Mouse (Mus musculus) urinary bladder, postnatal 36 days (tissue): ENCODE data around the gene Snf8.

Experiments
- DNase-seq, 2 experiments: peaks; one replicate each; pipeline ENCODE4 v3.0.0; 2022; ENCODE audit warnings: low spot score in 2 of 2, mixed read lengths in 1 of 2

Gene Snf8

GRCm38 (mm10) chr11:96028130-96028529 lies 6.6 kb upstream of the Snf8 start:
- DNase-seq = no peak

GRCm38 (mm10) chr11:96030571-96030970 lies 4.1 kb upstream of the Snf8 start:
- DNase-seq = no peak

DNA sequence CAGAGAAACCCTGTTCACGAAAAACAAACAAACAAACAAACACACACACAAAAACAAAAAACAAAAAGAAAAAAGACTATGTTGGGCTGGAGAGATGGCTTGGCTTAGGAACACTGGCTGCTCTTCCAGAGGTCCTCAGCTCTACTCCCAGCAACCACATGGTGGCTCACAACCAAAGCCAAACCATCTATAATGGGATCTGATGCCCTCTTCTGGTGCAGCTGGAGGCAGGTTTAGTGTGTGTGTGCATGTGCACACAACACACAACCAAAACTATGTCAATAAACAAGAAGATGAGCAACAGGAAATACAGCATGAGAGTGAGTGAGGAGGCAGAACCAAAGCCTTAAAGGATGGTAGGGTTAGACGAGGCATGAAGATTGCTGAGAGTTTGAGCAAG lies 3.0 kb upstream of the Snf8 start:
- no peak for DNase-seq

- DNase-seq = no peak
Observed at GRCm38 (mm10) chr11:96033264-96033663, 1.4 kb upstream of the Snf8 start.

DNA sequence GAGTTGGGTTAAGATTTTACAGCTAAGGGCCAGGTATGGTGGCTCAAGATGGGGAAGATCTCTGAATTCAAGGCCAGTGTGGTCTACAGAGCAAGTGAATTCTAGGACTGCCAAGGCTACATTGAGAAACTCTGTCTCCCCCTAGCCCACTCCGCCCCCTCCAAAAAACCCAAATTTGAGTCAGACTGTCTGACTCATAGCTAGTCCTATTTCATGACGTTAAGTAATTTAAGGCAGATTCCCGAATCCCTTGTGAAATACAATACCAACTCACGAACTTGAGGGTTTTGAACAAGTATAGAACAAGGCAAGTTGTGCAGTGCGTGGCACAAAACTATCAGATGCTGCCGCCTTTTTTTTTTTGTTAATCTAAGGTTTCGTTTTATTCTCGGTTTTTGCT lies 569 bp upstream of the Snf8 start:
- no peak for DNase-seq

DNA sequence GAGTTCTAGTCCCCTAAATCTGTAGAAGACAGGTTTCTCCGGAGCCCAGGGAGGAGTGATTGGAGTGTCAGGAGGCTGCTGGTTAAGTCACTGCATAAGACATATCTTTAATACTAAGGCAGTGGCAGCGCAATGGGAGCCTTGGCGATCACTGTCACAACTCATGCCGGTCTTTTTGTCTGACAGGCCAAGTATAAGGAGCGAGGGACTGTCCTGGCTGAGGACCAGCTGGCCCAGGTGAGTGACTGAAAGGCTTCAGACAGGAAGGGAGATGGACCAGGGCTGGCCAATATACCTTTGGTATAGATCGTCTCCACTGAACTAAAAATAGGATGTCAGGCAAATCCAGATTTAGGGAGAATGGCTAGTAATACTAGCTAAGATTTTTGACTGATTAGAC lies 448 bp downstream of the Snf8 start:
- peak; percentile 7 to 23 for DNase-seq

DNA sequence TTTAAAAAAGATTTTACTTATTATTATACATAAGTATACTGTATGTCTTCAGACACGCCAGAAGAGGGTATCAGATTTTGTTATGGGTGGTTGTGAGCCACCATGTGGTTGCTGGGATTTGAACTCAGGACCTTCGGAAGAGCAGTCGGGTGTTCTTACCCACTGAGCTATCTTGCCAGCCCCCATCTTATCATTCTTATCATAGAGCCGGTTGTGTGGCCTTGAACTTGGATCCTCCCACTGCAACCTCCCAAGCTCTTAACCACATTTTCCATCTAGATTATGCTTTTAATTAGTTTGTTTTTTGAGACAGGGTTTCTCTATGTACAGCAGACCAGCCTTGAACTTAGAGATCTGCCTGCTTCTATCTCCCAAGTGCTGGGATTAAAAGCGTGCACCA lies 2.8 kb downstream of the Snf8 start:
- DNase-seq = no peak

DNA sequence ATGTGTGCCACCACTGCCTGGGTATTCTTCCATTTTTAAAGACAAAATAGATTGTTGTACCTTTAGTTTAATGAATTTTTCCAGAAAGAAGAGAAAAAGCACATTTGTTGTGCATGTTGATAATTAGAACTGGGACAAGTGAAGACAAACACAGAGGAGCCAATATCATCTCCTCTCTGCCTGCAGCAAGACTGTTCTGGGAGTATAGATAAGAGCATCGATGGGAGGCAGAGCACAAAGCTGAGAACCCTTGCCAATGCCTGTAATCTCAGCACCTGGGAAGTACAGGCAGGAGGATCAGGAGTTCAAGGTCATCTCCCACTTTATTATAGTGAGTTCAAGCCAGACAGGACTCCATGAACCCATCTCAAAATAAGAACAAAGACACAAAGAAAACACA lies 3.9 kb downstream of the Snf8 start:
- no peak for DNase-seq

DNA sequence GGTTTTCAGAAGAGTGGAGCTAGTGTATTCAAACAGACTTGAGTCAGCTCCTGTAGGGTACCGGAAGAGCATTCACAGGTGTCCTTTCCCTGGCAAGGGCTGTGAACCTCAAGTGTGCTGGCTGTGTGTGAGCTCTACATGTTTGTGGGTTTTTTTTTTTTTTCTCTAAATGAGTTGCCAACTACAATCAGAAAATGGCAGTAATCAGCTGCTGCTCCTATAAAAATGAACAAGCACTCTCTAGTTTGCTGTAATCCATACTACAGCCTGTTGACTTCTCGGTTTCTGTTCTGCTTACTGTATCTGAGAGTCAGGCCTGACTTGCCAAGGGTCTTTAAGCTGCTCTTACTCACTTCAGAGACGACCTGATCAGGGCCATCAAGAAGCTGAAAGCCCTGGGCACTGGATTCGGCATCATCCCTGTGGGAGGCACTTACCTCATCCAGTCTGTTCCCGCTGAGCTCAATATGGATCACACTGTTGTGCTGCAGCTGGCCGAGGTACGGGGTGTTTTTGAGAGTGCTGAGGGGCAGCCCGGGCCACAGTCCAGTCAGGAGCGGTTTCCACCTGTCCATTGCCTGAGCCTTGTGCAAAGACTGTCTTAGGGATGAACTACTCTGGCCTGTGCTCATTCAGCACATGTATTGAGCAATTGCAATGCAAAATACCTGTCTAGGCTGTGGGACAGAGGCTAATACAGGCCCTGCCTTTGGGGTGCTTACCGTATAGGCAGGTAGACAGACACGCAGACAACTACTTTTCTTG lies 10.3 kb downstream of the Snf8 start:
- no peak for DNase-seq

DNA sequence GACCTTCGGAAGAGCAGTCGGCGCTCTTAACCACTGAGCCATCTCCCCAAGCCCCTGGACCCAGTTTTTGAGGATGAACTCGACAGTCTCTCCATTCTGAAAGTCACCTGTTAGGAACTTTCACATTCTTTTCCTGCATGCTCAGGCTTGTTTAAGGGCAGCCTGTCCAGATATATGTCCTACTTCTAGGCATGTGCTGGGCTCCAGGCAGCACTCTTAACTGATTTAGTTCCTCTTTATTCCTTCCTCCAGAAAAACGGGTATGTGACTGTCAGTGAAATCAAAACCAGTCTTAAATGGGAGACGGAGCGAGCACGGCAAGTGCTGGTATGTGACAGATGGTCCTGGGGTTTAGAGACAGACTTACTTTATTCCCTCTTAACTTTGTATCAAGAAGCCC lies 11.3 kb downstream of the Snf8 start:
- no peak for DNase-seq

- no peak for DNase-seq
Observed at GRCm38 (mm10) chr11:96046793-96047192, 12.1 kb downstream of the Snf8 start.

DNA sequence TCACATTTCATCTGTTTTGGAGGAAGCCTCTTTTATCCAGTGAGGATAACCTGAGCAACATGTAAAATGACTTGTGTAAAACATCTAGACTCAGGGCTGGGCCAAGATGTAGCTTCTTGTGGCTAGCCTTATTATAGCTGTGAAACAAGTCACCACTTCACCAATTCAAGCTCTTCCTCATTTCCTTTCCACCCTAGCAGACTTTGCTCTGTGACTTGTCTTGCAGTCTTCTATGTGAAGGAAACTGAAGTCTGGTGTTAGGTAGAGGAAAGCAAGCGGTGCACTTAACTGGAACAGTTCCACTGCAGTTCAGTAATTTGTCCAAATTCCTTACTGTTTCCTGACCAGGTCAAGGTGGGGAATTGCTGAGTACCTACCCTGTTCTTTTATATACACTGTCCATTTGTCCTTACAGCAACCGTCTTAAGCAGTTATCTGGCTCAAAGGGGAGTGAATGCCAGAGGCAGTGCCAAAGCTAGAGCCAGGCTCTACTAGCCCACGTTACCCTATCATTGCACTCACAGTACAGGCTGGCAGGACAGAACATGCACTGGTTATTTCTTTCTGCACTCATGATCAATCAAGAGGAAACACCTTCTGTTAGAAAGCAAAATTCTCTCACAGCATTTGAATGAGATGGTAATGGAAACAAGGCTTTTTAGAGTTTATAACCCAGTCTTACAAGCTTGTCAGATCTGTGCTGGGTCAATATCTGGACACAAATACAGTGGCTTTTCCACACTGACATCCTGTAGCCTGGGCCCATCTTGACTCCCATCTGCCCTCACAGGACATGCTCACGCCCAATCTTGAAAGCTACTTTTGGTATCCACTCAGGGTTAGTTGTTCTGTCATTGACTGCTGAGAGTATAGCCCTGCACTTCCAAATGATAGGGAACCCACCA lies 13.0 kb downstream of the Snf8 start:
- DNase-seq = no peak

DNA sequence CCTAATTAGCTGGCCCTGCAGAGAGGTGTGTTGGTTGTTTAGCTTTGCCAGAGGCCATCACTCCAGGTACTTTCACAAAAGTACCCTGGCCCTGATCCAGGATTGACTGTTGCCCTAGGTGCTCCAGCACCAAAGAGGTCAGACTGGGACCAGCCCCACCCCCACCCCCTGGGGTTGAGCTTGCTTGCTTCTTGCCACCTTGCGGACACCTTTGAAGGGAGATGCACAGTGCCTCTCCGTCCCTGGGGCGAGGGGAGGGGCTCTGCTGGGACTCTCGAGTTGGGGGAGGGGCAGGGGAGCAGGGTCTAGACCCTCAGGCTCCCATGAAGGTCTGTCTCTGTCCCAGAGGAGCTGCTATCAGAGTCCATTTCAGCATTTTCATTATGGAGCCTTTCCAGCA lies 15.3 kb downstream of the Snf8 start:
- no peak for DNase-seq

GRCm38 (mm10) chr11:96050854-96051253 lies 16.2 kb downstream of the Snf8 start:
- DNase-seq = no peak

GRCm38 (mm10) chr11:96058309-96058708 lies 23.6 kb downstream of the Snf8 start:
- DNase-seq = no peak

- peak; percentile 32 to 46 for DNase-seq
Observed at GRCm38 (mm10) chr11:96064521-96065214, 30.0 kb downstream of the Snf8 start.

- DNase-seq = peak; percentile 96 to 97
Observed at GRCm38 (mm10) chr11:96065215-96065911, 30.7 kb downstream of the Snf8 start, which contains the start of gene Ube2z. Ube2z (minus strand) TSS chr11:96065388.

GRCm38 (mm10) chr11:96068231-96068630 lies 33.5 kb downstream of the Snf8 start:
- no peak for DNase-seq

DNA sequence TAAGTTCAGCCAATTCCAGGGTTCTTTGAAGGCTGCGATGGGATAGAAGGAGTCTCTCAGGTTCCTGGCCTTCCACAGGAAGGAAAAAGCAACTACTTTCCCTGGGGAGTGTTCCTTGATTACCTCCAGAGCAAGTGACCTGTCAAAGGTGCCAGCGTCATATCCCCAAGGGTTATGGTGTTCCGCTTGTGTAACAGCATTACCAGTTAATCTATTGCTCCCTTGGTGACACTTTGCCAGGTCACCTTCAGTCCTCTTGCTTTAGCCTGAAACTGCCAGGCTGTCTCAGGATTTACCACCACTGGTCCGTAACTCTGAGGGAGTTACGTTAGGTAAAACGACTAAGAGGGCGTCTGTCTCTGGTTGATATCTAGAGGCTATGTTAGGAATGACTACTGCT lies 35.7 kb downstream of the Snf8 start:
- DNase-seq = no peak

- DNase-seq = no peak
Observed at GRCm38 (mm10) chr11:96071013-96071412, 36.3 kb downstream of the Snf8 start.

GRCm38 (mm10) chr11:96073295-96073993 lies 38.8 kb downstream of the Snf8 start:
- DNase-seq = no peak
